Mouse (Mus musculus) c-Kit-positive CD71-negative TER-119-negative erythroid progenitor cells, embryonic 14.5 days (primary cell): Measurements from ENCODE around the gene Ahcy.
"Not testable (repeated sequence)": the region's sequence is repeated elsewhere in the genome, so short reads cannot be mapped to it uniquely, and the experiment has no call there.

Experiments used
- DNase-seq: peaks from one replicate; pipeline ENCODE4 v3.0.0-alpha.2; 2013; ENCODE audit warnings: low read depth

Gene Ahcy

GRCm38 (mm10) chr2:155074766-155075330 lies 551 bp upstream of the Ahcy start:
- DNase-seq = no peak

GRCm38 (mm10) chr2:155073347-155073746 lies 950 bp downstream of the Ahcy start:
- DNase-seq = no peak

- DNase-seq = no peak
Observed at GRCm38 (mm10) chr2:155072353-155073145, 1.7 kb downstream of the Ahcy start.

GRCm38 (mm10) chr2:155071027-155071426 lies 3.3 kb downstream of the Ahcy start:
- DNase-seq = no peak

GRCm38 (mm10) chr2:155057361-155057760 lies 16.9 kb downstream of the Ahcy start:
- no peak for DNase-seq

GRCm38 (mm10) chr2:155056076-155056578 lies 18.2 kb downstream of the Ahcy start:
- DNase-seq = no peak

- DNase-seq = no peak
Observed at GRCm38 (mm10) chr2:155054672-155055071, 19.6 kb downstream of the Ahcy start.

- not testable (repeated sequence) for DNase-seq
Observed at GRCm38 (mm10) chr2:155053512-155053911, 20.8 kb downstream of the Ahcy start.

- DNase-seq = no peak
Observed at GRCm38 (mm10) chr2:155052681-155053080, 21.6 kb downstream of the Ahcy start.

- DNase-seq = no peak
Observed at GRCm38 (mm10) chr2:155051622-155052351, 22.5 kb downstream of the Ahcy start.

- DNase-seq = peak; percentile 96
Observed at GRCm38 (mm10) chr2:155050504-155051236, 23.6 kb downstream of the Ahcy start.

GRCm38 (mm10) chr2:155050108-155050503 lies 24.2 kb downstream of the Ahcy start:
- DNase-seq = no peak

- DNase-seq = no peak
Observed at GRCm38 (mm10) chr2:155047452-155048178, 26.7 kb downstream of the Ahcy start.

- DNase-seq = no peak
Observed at GRCm38 (mm10) chr2:155046803-155047202, 27.5 kb downstream of the Ahcy start.

- DNase-seq = no peak
Observed at GRCm38 (mm10) chr2:155045075-155045474, 29.2 kb downstream of the Ahcy start.

GRCm38 (mm10) chr2:155044542-155044941 lies 29.8 kb downstream of the Ahcy start:
- DNase-seq = no peak

GRCm38 (mm10) chr2:155039956-155040355 lies 34.3 kb downstream of the Ahcy start:
- no peak for DNase-seq

GRCm38 (mm10) chr2:155032938-155033710 lies 41.2 kb downstream of the Ahcy start:
- DNase-seq = no peak

GRCm38 (mm10) chr2:155030831-155031230 lies 43.5 kb downstream of the Ahcy start:
- DNase-seq = no peak

GRCm38 (mm10) chr2:155020247-155020826 lies 54.0 kb downstream of the Ahcy start:
- DNase-seq = not testable (repeated sequence)
